Comparison of ENCODE assay signal across 9 mouse cellular contexts in the genomic region with DNA sequence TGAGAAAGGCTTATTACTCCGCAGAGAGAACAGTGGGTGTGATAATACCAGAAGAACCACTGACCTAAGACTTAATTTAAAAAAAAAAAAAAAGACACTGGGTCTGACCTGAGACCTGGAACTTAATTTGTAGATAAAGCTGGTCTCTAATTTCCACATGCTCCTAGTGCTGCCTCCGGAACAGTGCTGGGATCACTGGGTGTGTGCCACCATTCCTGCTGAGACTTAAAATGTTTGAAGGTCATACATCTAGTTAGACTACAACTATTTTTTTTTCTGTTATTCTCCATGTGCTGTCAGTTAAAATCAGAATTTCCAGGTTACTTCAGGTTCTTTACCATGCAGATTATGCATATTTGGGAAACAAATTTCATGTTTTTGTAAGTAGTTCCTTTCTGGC. TPM values are rescaled to one million over a fixed set of nuclear protein-coding genes. Genes with fewer than 3 reads are reported as not detected.
DNase-seq lines count a peak whose midpoint lies in the region; ATAC-seq and TF ChIP-seq lines count a peak whose summit lies in the region.
"Had no signal": no experiment of that assay in that cellular context is flagged by ENCODE, and none has a peak within 500 bp of the region (broad histone marks: within the 10 kb centered on the region; RNA-seq: fewer than 3 reads in every experiment).

No protein-coding gene starts in this region.

- H3K4me1 ChIP-seq in heart, embryonic 16.5 days (ENCODE audit: control insufficient read depth, insufficient read depth, low read length) = peaks cover 46% of the 10 kb centered on the region
- peaks cover 4 to 21% of the 10 kb centered on the region in 2 experiments; a peak in 3 of 4 replicates for H3K4me1 ChIP-seq in MEL (ENCODE audit: control insufficient read depth in 1 of 2, insufficient read depth in 2 of 2, low read length in 2 of 2)
- peaks cover 19% of the 10 kb centered on the region for H3K4me1 ChIP-seq in heart, postnatal 0 days (ENCODE audit: control insufficient read depth, insufficient read depth)

- no peak for TF ChIP-seq POLR2A in MEL (IDR thresholded peaks at IDR 0.05; ENCODE audit: control insufficient read depth in 1 of 2, insufficient read depth in 1 of 2, low read depth in 1 of 2, low read length in 2 of 2, poor library complexity in 1 of 2)

- H3K9me3 ChIP-seq in heart, embryonic 16.5 days (replicated peaks; ENCODE audit: control insufficient read depth, low read length) = no peaks in the 10 kb centered on the region
- no peaks in the 10 kb centered on the region for H3K9me3 ChIP-seq in MEL (replicated peaks; ENCODE audit: insufficient read depth, low read length)
- H3K9me3 ChIP-seq in heart, postnatal 0 days (replicated peaks; ENCODE audit: control insufficient read depth, low read length) = no peaks in the 10 kb centered on the region

- ATAC-seq in heart, embryonic 16.5 days (replicated peaks; ENCODE audit: extremely low read depth, insufficient read depth, low FRiP score) = no peak
- no peak for ATAC-seq in heart, postnatal 0 days (ENCODE audit: insufficient read depth, low read depth)
- ATAC-seq in CD4-positive, CD25-positive, alpha-beta regulatory T cell, adult 4 months = no peak
- ATAC-seq: Patski had no signal

- peak overlapping the region; percentile 92 for H3K4me2 ChIP-seq in heart, embryonic 16.5 days (ENCODE audit: low read depth, low read length)
- peak overlapping the region; percentile 77 for H3K4me2 ChIP-seq in heart, postnatal 0 days (ENCODE audit: low read depth, low read length)

- peak overlapping the region; percentile 71 for H3K9ac ChIP-seq in heart, embryonic 16.5 days (ENCODE audit: low read length)
- peak overlapping the region; percentile 99 for H3K9ac ChIP-seq in MEL (ENCODE audit: control insufficient read depth, low read depth, low read length, poor library complexity, severe bottlenecking)
- peak overlapping the region; percentile 51 for H3K9ac ChIP-seq in heart, postnatal 0 days (replicated peaks; ENCODE audit: low read depth, low read length)

- TF ChIP-seq CTCF in MEL (IDR thresholded peaks at IDR 0.05 in 2 of 3, conservative IDR thresholded peaks at IDR 0.05 in 1 of 3; ENCODE audit: control insufficient read depth in 1 of 3, insufficient read depth in 1 of 3, low read depth in 2 of 3, low read length in 3 of 3, poor library complexity in 1 of 3, severe bottlenecking in 1 of 3) = no peak
- no peak for TF ChIP-seq CTCF in heart, postnatal 0 days (IDR thresholded peaks at IDR 0.05; ENCODE audit: low read depth)

- peak overlapping the region; percentile 74 for H3K27ac ChIP-seq in heart, embryonic 16.5 days (ENCODE audit: low read length)
- no peak overlapping the region for H3K27ac ChIP-seq in MEL (ENCODE audit: control insufficient read depth, low read depth, low read length)
- peak overlapping the region; percentile 53 for H3K27ac ChIP-seq in heart, postnatal 0 days (ENCODE audit: low read depth)
- peak overlapping the region; percentile 63; the same call in 1 of the 2 replicates for H3K27ac ChIP-seq in macrophage

- peaks cover 68% of the 10 kb centered on the region for H3K79me2 ChIP-seq in MEL (ENCODE audit: control insufficient read depth, insufficient read depth, low read length, poor library complexity)
- peaks cover 87% of the 10 kb centered on the region for H3K79me2 ChIP-seq in macrophage (ENCODE audit: inconsistent target)

- intact Hi-C loops in heart, postnatal 25 days (cut with DNase I) = loop anchor here (2.0 kb wide), 1 partner anchor 31 kb away; the partner anchor contains the start of gene Gpx1

- DNase-seq in heart, postnatal 25 days (ENCODE audit: low spot score) = no peak
- DNase-seq in MEL (ENCODE audit: low read depth, low spot score) = no peak
- DNase-seq in heart, postnatal 0 days (ENCODE audit: low spot score) = no peak
- DNase-seq in left cerebral cortex, adult 11 months (ENCODE audit: low spot score) = no peak
- DNase-seq in thymus, postnatal 4 days = no peak

- TF ChIP-seq EP300 in MEL (IDR thresholded peaks at IDR 0.05; ENCODE audit: low read depth in 1 of 2, low read length in 2 of 2) = no peak
- no peak for TF ChIP-seq EP300 in heart, postnatal 0 days (IDR thresholded peaks at IDR 0.05; ENCODE audit: low read depth)

- H3K4me3 ChIP-seq in heart, embryonic 16.5 days (ENCODE audit: low read length) = peak overlapping the region; percentile 64
- H3K4me3 ChIP-seq in MEL (ENCODE audit: control insufficient read depth in 1 of 2, insufficient read depth in 1 of 2, low read depth in 2 of 2, low read length in 2 of 2) (peak overlapping the region; percentile 47 to 87), macrophage (ENCODE audit: inconsistent target) (peak overlapping the region; percentile 79)
- H3K4me3 ChIP-seq in heart, postnatal 0 days (ENCODE audit: low read depth, low read length) = peak overlapping the region; percentile 86

- H3K36me3 ChIP-seq in heart, embryonic 16.5 days (ENCODE audit: control insufficient read depth, insufficient read depth) = peaks cover 8% of the 10 kb centered on the region
- peaks cover 6 to 50% of the 10 kb centered on the region in 2 experiments for H3K36me3 ChIP-seq in MEL (ENCODE audit: control insufficient read depth in 1 of 2, insufficient read depth in 2 of 2, low read length in 2 of 2)
- peaks cover 9% of the 10 kb centered on the region for H3K36me3 ChIP-seq in heart, postnatal 0 days (replicated peaks; ENCODE audit: control insufficient read depth, insufficient read depth, low read length)
- peaks cover 2% of the 10 kb centered on the region; the same call in 1 of the 2 replicates for H3K36me3 ChIP-seq in macrophage (ENCODE audit: inconsistent target)

- no peaks in the 10 kb centered on the region for H3K27me3 ChIP-seq in heart, embryonic 16.5 days (ENCODE audit: control insufficient read depth, insufficient read depth, low read length)
- H3K27me3 ChIP-seq in MEL (ENCODE audit: control insufficient read depth in 1 of 2, insufficient read depth in 2 of 2, low read length in 2 of 2) = no peaks in the 10 kb centered on the region
- H3K27me3 ChIP-seq in heart, postnatal 0 days (ENCODE audit: control insufficient read depth, insufficient read depth, low read length) = no peaks in the 10 kb centered on the region
- H3K27me3 ChIP-seq: Patski had no signal

- TF ChIP-seq RAD21 in MEL (IDR thresholded peaks at IDR 0.05; ENCODE audit: low read depth, low read length) = no peak

- WGBS in heart, embryonic 16.5 days = 27% methylated on average over 2 of the region's 2 CpGs
- 4% methylated on average over 2 of the region's 2 CpGs for WGBS in heart, postnatal 0 days
- WGBS in macrophage (ENCODE audit: missing documents) = 66% methylated on average over 2 of the region's 2 CpGs

RNA-seq across cellular contexts. Expression of gene Tcta, which starts 2.2 kb away (rescaled TPM):
- 32.5 and 34.2 TPM in 2 replicates for polyA plus RNA-seq in heart, embryonic 16.5 days (2015; fragmentation: Nextera tagmentation; extraction: Ambion mirVana)
- 10 to 100 TPM; 39.2 to 47.2 TPM for total RNA-seq in heart, postnatal 25 days (2021)
- 3.4 and 4.9 TPM in 2 replicates for total RNA-seq in MEL (2012; rRNA removed)
- polyA plus RNA-seq in MEL (2012; ENCODE audit: insufficient read depth in 1 of 2, insufficient read length in 2 of 2, low read depth in 1 of 2, low replicate concordance in 2 of 2, missing spikeins in 1 of 2) (1 to 10 TPM in 1 of 2 experiments, not detected in 1; 7.0 TPM), macrophage (2018) (7.0 to 22.0 TPM (median 13.1 TPM) in 3 replicates)
- 46.1 and 46.9 TPM in 2 replicates for total RNA-seq in heart, postnatal 0 days (2014; rRNA removed; ENCODE audit: low replicate concordance)
- polyA plus RNA-seq in heart, postnatal 0 days (2015; fragmentation: Nextera tagmentation; extraction: Ambion mirVana) = 42.1 and 49.9 TPM in 2 replicates
- 10 to 100 TPM in 7 of 26 experiments, 1 to 10 TPM in 19; 1.3 to 15.5 (median 5.4) TPM for total RNA-seq in macrophage (2018; cell fraction: chromatin; rRNA removed)
- total RNA-seq in macrophage (2018; cell fraction: cytosol; rRNA removed) = 10 to 100 TPM in 19 of 26 experiments, 1 to 10 TPM in 7; 5.3 to 25.4 (median 17.1) TPM
- total RNA-seq in macrophage (2018; cell fraction: nucleus; rRNA removed) = 10 to 100 TPM in 13 of 26 experiments, 1 to 10 TPM in 13; 2.6 to 30.5 (median 10.4) TPM
- 10 to 100 TPM; 14.8 to 22.7 TPM for polyA plus RNA-seq in CD4-positive, CD25-positive, alpha-beta regulatory T cell, adult 4 months (2017; shearing (Covaris generic))

RNA-seq across cellular contexts. Expression of gene Rhoa, which starts 2.2 kb away (rescaled TPM):
- 372 and 444 TPM in 2 replicates for polyA plus RNA-seq in heart, embryonic 16.5 days (2015; fragmentation: Nextera tagmentation; extraction: Ambion mirVana)
- total RNA-seq in heart, postnatal 25 days (2021) = 100 to 1,000 TPM; 225 to 248 TPM
- 80.9 and 83.1 TPM in 2 replicates for total RNA-seq in MEL (2012; rRNA removed)
- polyA plus RNA-seq in MEL (2012; ENCODE audit: insufficient read depth in 1 of 2, insufficient read length in 2 of 2, low read depth in 1 of 2, low replicate concordance in 2 of 2, missing spikeins in 1 of 2) (100 to 1,000 TPM in 1 of 2 experiments, not detected in 1; 241 TPM), macrophage (2018) (409 to 646 TPM (median 437 TPM) in 3 replicates)
- 167 and 207 TPM in 2 replicates for total RNA-seq in heart, postnatal 0 days (2014; rRNA removed; ENCODE audit: low replicate concordance)
- polyA plus RNA-seq in heart, postnatal 0 days (2015; fragmentation: Nextera tagmentation; extraction: Ambion mirVana) = 326 and 332 TPM in 2 replicates
- 100 to 1,000 TPM in 13 of 26 experiments, 10 to 100 TPM in 13; 77.4 to 166 (median 100) TPM for total RNA-seq in macrophage (2018; cell fraction: chromatin; rRNA removed)
- 100 to 1,000 TPM; 351 to 428 (median 397) TPM for total RNA-seq in macrophage (2018; cell fraction: cytosol; rRNA removed)
- total RNA-seq in macrophage (2018; cell fraction: nucleus; rRNA removed) = 100 to 1,000 TPM; 142 to 338 (median 218) TPM
- 100 to 1,000 TPM; 319 to 423 TPM for polyA plus RNA-seq in CD4-positive, CD25-positive, alpha-beta regulatory T cell, adult 4 months (2017; shearing (Covaris generic))

RNA-seq across cellular contexts. Expression of gene Amt, which starts 11.5 kb away (rescaled TPM):
- polyA plus RNA-seq in heart, embryonic 16.5 days (2015; fragmentation: Nextera tagmentation; extraction: Ambion mirVana) = 8.1 and 8.7 TPM in 2 replicates
- total RNA-seq in heart, postnatal 25 days (2021) = 1 to 10 TPM; 4.9 to 6.6 TPM
- total RNA-seq in MEL (2012; rRNA removed) = 0.15 and 0.26 TPM in 2 replicates
- under 1 TPM in 1 of 2 experiments, not detected in 1; 0.58 TPM for polyA plus RNA-seq in MEL (2012; ENCODE audit: insufficient read depth in 1 of 2, insufficient read length in 2 of 2, low read depth in 1 of 2, low replicate concordance in 2 of 2, missing spikeins in 1 of 2)
- total RNA-seq in heart, postnatal 0 days (2014; rRNA removed; ENCODE audit: low replicate concordance) = 3.7 and 14.5 TPM in 2 replicates
- 5.4 and 6.4 TPM in 2 replicates for polyA plus RNA-seq in heart, postnatal 0 days (2015; fragmentation: Nextera tagmentation; extraction: Ambion mirVana)
- 10 to 100 TPM in 4 of 26 experiments, 1 to 10 TPM in 20, under 1 TPM in 1, not detected in 1; 0.46 to 14.4 (median 5.6) TPM for total RNA-seq in macrophage (2018; cell fraction: chromatin; rRNA removed)
- under 1 TPM in 13 of 26 experiments, not detected in 13; 0.07 to 0.77 (median 0.19) TPM for total RNA-seq in macrophage (2018; cell fraction: cytosol; rRNA removed)
- total RNA-seq in macrophage (2018; cell fraction: nucleus; rRNA removed) = 1 to 10 TPM in 19 of 26 experiments, under 1 TPM in 5, not detected in 2; 0.18 to 6.7 (median 2.4) TPM
- 0.67 to 1.3 TPM (median 0.96 TPM) in 3 replicates for polyA plus RNA-seq in macrophage (2018)
- 1 to 10 TPM; 1.4 to 2.0 TPM for polyA plus RNA-seq in CD4-positive, CD25-positive, alpha-beta regulatory T cell, adult 4 months (2017; shearing (Covaris generic))

RNA-seq across cellular contexts. Expression of gene Nicn1, which starts 17.9 kb away (rescaled TPM):
- 23.7 and 26.9 TPM in 2 replicates for polyA plus RNA-seq in heart, embryonic 16.5 days (2015; fragmentation: Nextera tagmentation; extraction: Ambion mirVana)
- 10 to 100 TPM; 20.3 to 24.2 TPM for total RNA-seq in heart, postnatal 25 days (2021)
- total RNA-seq in MEL (2012; rRNA removed) = 1.6 and 2.0 TPM in 2 replicates
- polyA plus RNA-seq in MEL (2012; ENCODE audit: insufficient read depth in 1 of 2, insufficient read length in 2 of 2, low read depth in 1 of 2, low replicate concordance in 2 of 2, missing spikeins in 1 of 2) (1 to 10 TPM in 1 of 2 experiments, not detected in 1; 4.7 TPM), macrophage (2018) (6.8 to 7.1 TPM (median 6.8 TPM) in 3 replicates)
- total RNA-seq in heart, postnatal 0 days (2014; rRNA removed; ENCODE audit: low replicate concordance) = 12.9 and 22.4 TPM in 2 replicates
- 20.5 and 20.9 TPM in 2 replicates for polyA plus RNA-seq in heart, postnatal 0 days (2015; fragmentation: Nextera tagmentation; extraction: Ambion mirVana)
- total RNA-seq in macrophage (2018; cell fraction: chromatin; rRNA removed) = 10 to 100 TPM in 1 of 26 experiments, 1 to 10 TPM in 21, under 1 TPM in 4; 0.51 to 11.4 (median 3.6) TPM
- total RNA-seq in macrophage (2018; cell fraction: cytosol; rRNA removed) = 1 to 10 TPM; 4.4 to 9.4 (median 5.8) TPM
- 1 to 10 TPM in 24 of 26 experiments, under 1 TPM in 2; 0.81 to 9.2 (median 3.0) TPM for total RNA-seq in macrophage (2018; cell fraction: nucleus; rRNA removed)
- polyA plus RNA-seq in CD4-positive, CD25-positive, alpha-beta regulatory T cell, adult 4 months (2017; shearing (Covaris generic)) = 1 to 10 TPM; 2.6 to 6.1 TPM

RNA-seq across cellular contexts. Expression of gene Gpx1, which starts 30.6 kb away (rescaled TPM):
- polyA plus RNA-seq in heart, embryonic 16.5 days (2015; fragmentation: Nextera tagmentation; extraction: Ambion mirVana) = 647 and 680 TPM in 2 replicates
- total RNA-seq in heart, postnatal 25 days (2021) = 100 to 1,000 TPM; 108 to 130 TPM
- 1,163 and 1,351 TPM in 2 replicates for total RNA-seq in MEL (2012; rRNA removed)
- polyA plus RNA-seq in MEL (2012; ENCODE audit: insufficient read depth in 1 of 2, insufficient read length in 2 of 2, low read depth in 1 of 2, low replicate concordance in 2 of 2, missing spikeins in 1 of 2) (1,000 to 10,000 TPM; 1,085 to 1,266 TPM), macrophage (2018) (944 to 2,094 TPM (median 1,300 TPM) in 3 replicates)
- total RNA-seq in heart, postnatal 0 days (2014; rRNA removed; ENCODE audit: low replicate concordance) = 319 and 336 TPM in 2 replicates
- polyA plus RNA-seq in heart, postnatal 0 days (2015; fragmentation: Nextera tagmentation; extraction: Ambion mirVana) = 578 and 581 TPM in 2 replicates
- 100 to 1,000 TPM in 7 of 26 experiments, 10 to 100 TPM in 19; 27.3 to 289 (median 62.9) TPM for total RNA-seq in macrophage (2018; cell fraction: chromatin; rRNA removed)
- total RNA-seq in macrophage (2018; cell fraction: cytosol; rRNA removed) = 1,000 to 10,000 TPM in 17 of 26 experiments, 100 to 1,000 TPM in 9; 803 to 2,239 (median 1,314) TPM
- total RNA-seq in macrophage (2018; cell fraction: nucleus; rRNA removed) = 100 to 1,000 TPM; 143 to 499 (median 274) TPM
- 100 to 1,000 TPM; 464 to 565 TPM for polyA plus RNA-seq in CD4-positive, CD25-positive, alpha-beta regulatory T cell, adult 4 months (2017; shearing (Covaris generic))
